Mouse (Mus musculus) c-Kit-positive CD71-positive TER-119-negative erythroid progenitor cells, embryonic 14.5 days (primary cell): Measurements from ENCODE around the gene Rbm6.

ENCODE experiments used
- DNase-seq: peaks from one replicate; pipeline ENCODE4 v3.0.0-alpha.2; 2013; ENCODE audit warnings: low read depth

Gene Rbm6

GRCm38 (mm10) chr9:107872350-107873098, 513 bp downstream of the Rbm6 start:
- peak; percentile 92 for DNase-seq

- no peak for DNase-seq
Measured at GRCm38 (mm10) chr9:107866081-107866480, 7.0 kb downstream of the Rbm6 start.

GRCm38 (mm10) chr9:107864493-107864892, 8.5 kb downstream of the Rbm6 start:
- DNase-seq = no peak

GRCm38 (mm10) chr9:107858343-107858742, 14.7 kb downstream of the Rbm6 start:
- no peak for DNase-seq

- no peak for DNase-seq
Measured at GRCm38 (mm10) chr9:107848922-107849321, 24.1 kb downstream of the Rbm6 start.

- no peak for DNase-seq
Measured at GRCm38 (mm10) chr9:107842709-107843108, 30.3 kb downstream of the Rbm6 start.

GRCm38 (mm10) chr9:107838869-107839268, 34.2 kb downstream of the Rbm6 start:
- no peak for DNase-seq

- DNase-seq = no peak
Measured at GRCm38 (mm10) chr9:107833826-107834225, 39.2 kb downstream of the Rbm6 start.

GRCm38 (mm10) chr9:107831765-107832164, 41.3 kb downstream of the Rbm6 start:
- no peak for DNase-seq

- DNase-seq = no peak
Measured at GRCm38 (mm10) chr9:107812132-107812531, 60.9 kb downstream of the Rbm6 start.

- DNase-seq = peak; percentile 9
Measured at GRCm38 (mm10) chr9:107810985-107811384, 62.1 kb downstream of the Rbm6 start.

- DNase-seq = no peak
Measured at GRCm38 (mm10) chr9:107791714-107792113, 81.3 kb downstream of the Rbm6 start.

- no peak for DNase-seq
Measured at GRCm38 (mm10) chr9:107782536-107783203, 90.4 kb downstream of the Rbm6 start.

GRCm38 (mm10) chr9:107776809-107777208, 96.2 kb downstream of the Rbm6 start:
- no peak for DNase-seq

GRCm38 (mm10) chr9:107774411-107774810, 98.6 kb downstream of the Rbm6 start:
- no peak for DNase-seq

- peak; percentile 17 for DNase-seq
Measured at GRCm38 (mm10) chr9:107771782-107772181, 101.3 kb downstream of the Rbm6 start.

GRCm38 (mm10) chr9:107770374-107771290, 102.4 kb downstream of the Rbm6 start, which contains the start of gene Rbm5:
Gene Rbm5 (minus strand): TSS chr9:107770996.
- DNase-seq = peak; percentile 89

GRCm38 (mm10) chr9:107770037-107770373, 103.0 kb downstream of the Rbm6 start:
- no peak for DNase-seq

- peak; percentile 10 for DNase-seq
Measured at GRCm38 (mm10) chr9:107769445-107770000, 103.5 kb downstream of the Rbm6 start.

- DNase-seq = no peak
Measured at GRCm38 (mm10) chr9:107768851-107769250, 104.2 kb downstream of the Rbm6 start.

GRCm38 (mm10) chr9:107759593-107759992, 113.4 kb downstream of the Rbm6 start:
- DNase-seq = no peak

- no peak for DNase-seq
Measured at GRCm38 (mm10) chr9:107750378-107750777, 122.7 kb downstream of the Rbm6 start.
